Mouse (Mus musculus) stomach, postnatal 0 days (tissue): ENCODE results near the gene Klhl21.

Experiments
- CTCF ChIP-seq: IDR thresholded peaks from 2 replicates; pipeline ENCODE4 v1.5.1; 2016; ENCODE audit warnings: antibody characterized with exemption, low read depth, mild to moderate bottlenecking, moderate library complexity
- EP300 ChIP-seq: optimal IDR thresholded peaks from 2 replicates; pipeline ENCODE3; 2016; ENCODE audit warnings: antibody characterized with exemption

GRCm38 (mm10) chr4:152029087-152029486, 20.5 kb downstream of the Klhl21 start:
- TF ChIP-seq CTCF (peak; percentile 69), EP300 (no peak)
